Mouse (Mus musculus): ENCODE results near the gene Rmi1.

- TF ChIP-seq CTCF (IDR thresholded peaks at IDR 0.05; ENCODE audit: low read depth): no peak
- no peak for TF ChIP-seq EP300 (IDR thresholded peaks at IDR 0.05; ENCODE audit: low read depth)
Observed at GRCm38 (mm10) chr13:58422242-58422641, 20.2 kb downstream of the Rmi1 start.
